Mouse (Mus musculus) forebrain, embryonic 12.5 days (tissue): ENCODE data around the gene Mob3a. TPM values are rescaled to one million over a fixed set of nuclear protein-coding genes. Genes with fewer than 3 reads are reported as not detected.

ENCODE experiments used
- ATAC-seq: fragments of 200-750 bp; cut with Nextera tagmentation; 2 replicates; pipeline ENCODE4 v1.8.0; 2017; ENCODE audit warnings: moderate TSS enrichment; ENCODE audit not compliant: low FRiP score
- H3K27ac ChIP-seq: fragments of 300-500 bp; sonication (generic); 2 replicates; pipeline ENCODE4 v1.5.1; 2016; ENCODE audit warnings: mild to moderate bottlenecking
- H3K27me3 ChIP-seq: fragments of 300-500 bp; sonication (generic); 2 replicates; pipeline ENCODE4 v1.6.1; 2016; ENCODE audit warnings: mild to moderate bottlenecking
- H3K36me3 ChIP-seq: fragments of 300-500 bp; sonication (generic); replicated peaks from 2 replicates; pipeline ENCODE4 v1.6.1; 2016; ENCODE audit warnings: mild to moderate bottlenecking
- H3K4me1 ChIP-seq: fragments of 300-500 bp; sonication (generic); 2 replicates; pipeline ENCODE4 v1.6.1; 2016
- H3K4me2 ChIP-seq: fragments of 300-500 bp; sonication (generic); 2 replicates; pipeline ENCODE4 v1.6.1; 2016; ENCODE audit warnings: mild to moderate bottlenecking, moderate library complexity
- H3K4me3 ChIP-seq: fragments of 300-500 bp; sonication (generic); replicated peaks from 2 replicates; pipeline ENCODE4 v1.5.1; 2016; ENCODE audit warnings: mild to moderate bottlenecking
- H3K9ac ChIP-seq: fragments of 300-500 bp; sonication (generic); 2 replicates; pipeline ENCODE4 v1.6.1; 2016; ENCODE audit warnings: mild to moderate bottlenecking
- H3K9me3 ChIP-seq: fragments of 300-500 bp; sonication (generic); 2 replicates; pipeline ENCODE4 v1.6.1; 2016
- WGBS: fragments of 180-500 bp; shearing (Covaris S2); methylation state at CpG from one replicate; pipeline ENCODE4 v1.1.7; 2016; 5-methylcytosine and 5-hydroxymethylcytosine counted together
- polyA plus RNA-seq: library from polyadenylated mRNA; unstranded; fragments of >200 nt; fragmentation: Nextera tagmentation; extraction: Ambion mirVana; gene quantifications from 2 replicates; pipeline ENCODE4 v1.2.1, GENCODE M21; 2016

Gene Mob3a
- polyA plus RNA-seq, 1 experiment from 2014 or later: 54.1 TPM

GRCm38 (mm10) chr10:80727369-80728127 lies 25.8 kb upstream of the Mob3a start:
- no peak overlapping the region for H3K9ac ChIP-seq
- peaks cover 98% of the 10 kb centered on the region for H3K36me3 ChIP-seq
- no peaks in the 10 kb centered on the region for H3K9me3 ChIP-seq
- H3K4me3 ChIP-seq: no peak overlapping the region
- no peaks in the 10 kb centered on the region for H3K4me1 ChIP-seq
- 88% methylated on average over 5 of the region's 5 CpGs for whole genome bisulfite sequencing
- ATAC-seq: no peak
- H3K27me3 ChIP-seq: no peaks in the 10 kb centered on the region
- no peak overlapping the region for H3K27ac ChIP-seq
- no peak overlapping the region for H3K4me2 ChIP-seq

GRCm38 (mm10) chr10:80717281-80717680 lies 15.5 kb upstream of the Mob3a start:
- Histone ChIP-seq H3K27me3 (no peaks in the 10 kb centered on the region), H3K4me1 (no peaks in the 10 kb centered on the region), H3K9ac (no peak overlapping the region), H3K36me3 (peaks cover 98% of the 10 kb centered on the region), H3K9me3 (no peaks in the 10 kb centered on the region), H3K4me2 (no peak overlapping the region), H3K4me3 (no peak overlapping the region), H3K27ac (no peak overlapping the region)
- no peak for ATAC-seq
- WGBS: 100% methylated on average over 1 of the region's 1 CpGs

GRCm38 (mm10) chr10:80710834-80711233 lies 9.1 kb upstream of the Mob3a start:
- H3K9me3 ChIP-seq: no peaks in the 10 kb centered on the region
- ATAC-seq: no peak
- WGBS: 90% methylated on average over 3 of the region's 3 CpGs
- no peak overlapping the region for H3K4me3 ChIP-seq
- peaks cover 100% of the 10 kb centered on the region for H3K36me3 ChIP-seq
- no peaks in the 10 kb centered on the region for H3K4me1 ChIP-seq
- H3K9ac ChIP-seq: no peak overlapping the region
- H3K27ac ChIP-seq: no peak overlapping the region
- no peaks in the 10 kb centered on the region for H3K27me3 ChIP-seq
- H3K4me2 ChIP-seq: no peak overlapping the region

- H3K4me1 ChIP-seq: peaks cover 26% of the 10 kb centered on the region
- H3K4me3 ChIP-seq: no peak overlapping the region
- H3K36me3 ChIP-seq: peaks cover 53% of the 10 kb centered on the region
- no peaks in the 10 kb centered on the region for H3K27me3 ChIP-seq
- H3K27ac ChIP-seq: no peak overlapping the region
- no peak overlapping the region for H3K9ac ChIP-seq
- no peak overlapping the region for H3K4me2 ChIP-seq
- no peaks in the 10 kb centered on the region for H3K9me3 ChIP-seq
- 78% methylated on average over 3 of the region's 3 CpGs for WGBS
- no peak for ATAC-seq
Measured at GRCm38 (mm10) chr10:80705479-80705878, 3.7 kb upstream of the Mob3a start.

GRCm38 (mm10) chr10:80705033-80705432 lies 3.3 kb upstream of the Mob3a start:
- H3K27ac ChIP-seq: no peak overlapping the region
- H3K4me1 ChIP-seq: peaks cover 31% of the 10 kb centered on the region
- no peak for ATAC-seq
- no peak overlapping the region for H3K9ac ChIP-seq
- no peaks in the 10 kb centered on the region for H3K9me3 ChIP-seq
- H3K4me3 ChIP-seq: no peak overlapping the region
- WGBS: 77% methylated on average over 3 of the region's 3 CpGs
- no peak overlapping the region for H3K4me2 ChIP-seq
- peaks cover 48% of the 10 kb centered on the region for H3K36me3 ChIP-seq
- H3K27me3 ChIP-seq: no peaks in the 10 kb centered on the region

GRCm38 (mm10) chr10:80704418-80704817 lies 2.6 kb upstream of the Mob3a start:
- H3K4me1 ChIP-seq: peaks cover 34% of the 10 kb centered on the region
- no peak overlapping the region for H3K9ac ChIP-seq
- H3K27ac ChIP-seq: 0 out of 2 replicates have a peak overlapping the region, but pooled peaks have one; percentile 31
- no peaks in the 10 kb centered on the region for H3K27me3 ChIP-seq
- ATAC-seq: no peak
- no peak overlapping the region for H3K4me3 ChIP-seq
- 88% methylated on average over 5 of the region's 5 CpGs for WGBS
- peaks cover 42% of the 10 kb centered on the region for H3K36me3 ChIP-seq
- no peak overlapping the region for H3K4me2 ChIP-seq
- H3K9me3 ChIP-seq: no peaks in the 10 kb centered on the region

- peaks cover 34% of the 10 kb centered on the region for H3K36me3 ChIP-seq
- H3K4me2 ChIP-seq: peak overlapping the region; percentile 85
- no peak overlapping the region for H3K9ac ChIP-seq
- no peak overlapping the region for H3K4me3 ChIP-seq
- ATAC-seq: no peak
- H3K4me1 ChIP-seq: peaks cover 34% of the 10 kb centered on the region
- H3K9me3 ChIP-seq: no peaks in the 10 kb centered on the region
- no peaks in the 10 kb centered on the region for H3K27me3 ChIP-seq
- H3K27ac ChIP-seq: 0 out of 2 replicates have a peak overlapping the region, but pooled peaks have one; percentile 81
- 89% methylated on average over 5 of the region's 5 CpGs for WGBS
Measured at GRCm38 (mm10) chr10:80703643-80704042, 1.9 kb upstream of the Mob3a start.

GRCm38 (mm10) chr10:80702536-80703390 lies 986 bp upstream of the Mob3a start:
- WGBS: 3% methylated on average over 47 of the region's 47 CpGs
- H3K27me3 ChIP-seq: no peaks in the 10 kb centered on the region

GRCm38 (mm10) chr10:80700732-80701131 lies 1.0 kb downstream of the Mob3a start:
- no peak for ATAC-seq
- peaks cover 5% of the 10 kb centered on the region for H3K36me3 ChIP-seq
- no peak overlapping the region for H3K27ac ChIP-seq
- peak overlapping the region; percentile 85 for H3K4me2 ChIP-seq
- H3K9ac ChIP-seq: peak overlapping the region; percentile 53; the same call in 1 of the 2 replicates
- H3K4me3 ChIP-seq: peak overlapping the region; percentile 62
- WGBS: 46% methylated on average over 4 of the region's 4 CpGs
- H3K4me1 ChIP-seq: peaks cover 37% of the 10 kb centered on the region
- no peaks in the 10 kb centered on the region for H3K27me3 ChIP-seq
- no peaks in the 10 kb centered on the region for H3K9me3 ChIP-seq

More at GRCm38 (mm10) chr10:80702536-80703390, 986 bp upstream of the Mob3a start:
- H3K4me2 ChIP-seq: peak overlapping the region; percentile 85
- H3K36me3 ChIP-seq: peaks cover 26% of the 10 kb centered on the region
- H3K9ac ChIP-seq: peak overlapping the region; percentile 61
- peak; percentile 86 for ATAC-seq
- peak overlapping the region; percentile 62 for H3K4me3 ChIP-seq
- H3K9me3 ChIP-seq: no peaks in the 10 kb centered on the region
- peaks cover 34% of the 10 kb centered on the region for H3K4me1 ChIP-seq
- peak overlapping the region; percentile 81 for H3K27ac ChIP-seq

- H3K4me2 ChIP-seq: 0 out of 2 replicates have a peak overlapping the region, but pooled peaks have one; percentile 85
- H3K27me3 ChIP-seq: no peaks in the 10 kb centered on the region
- H3K27ac ChIP-seq: no peak overlapping the region
- 90% methylated on average over 7 of the region's 7 CpGs for WGBS
- peaks cover 5% of the 10 kb centered on the region; the same call in 1 of the 2 replicates for H3K36me3 ChIP-seq
- no peaks in the 10 kb centered on the region for H3K9me3 ChIP-seq
- H3K9ac ChIP-seq: no peak overlapping the region
- ATAC-seq: no peak
- H3K4me3 ChIP-seq: no peak overlapping the region
- peaks cover 40% of the 10 kb centered on the region for H3K4me1 ChIP-seq
Measured at GRCm38 (mm10) chr10:80700038-80700504, 1.7 kb downstream of the Mob3a start.

- H3K9ac ChIP-seq: no peak overlapping the region
- no peak overlapping the region for H3K4me3 ChIP-seq
- H3K4me1 ChIP-seq: peaks cover 35% of the 10 kb centered on the region
- no peak for ATAC-seq
- no peak overlapping the region for H3K4me2 ChIP-seq
- H3K27me3 ChIP-seq: no peaks in the 10 kb centered on the region
- no peak overlapping the region for H3K27ac ChIP-seq
- H3K9me3 ChIP-seq: no peaks in the 10 kb centered on the region
- H3K36me3 ChIP-seq: peaks cover 18% of the 10 kb centered on the region
- 90% methylated on average over 9 of the region's 9 CpGs for WGBS
Measured at GRCm38 (mm10) chr10:80698605-80699004, 3.2 kb downstream of the Mob3a start.

GRCm38 (mm10) chr10:80697812-80698211 lies 4.0 kb downstream of the Mob3a start:
- no peak overlapping the region for H3K9ac ChIP-seq
- no peaks in the 10 kb centered on the region for H3K27me3 ChIP-seq
- H3K36me3 ChIP-seq: peaks cover 24% of the 10 kb centered on the region
- H3K4me1 ChIP-seq: peaks cover 28% of the 10 kb centered on the region
- no peak overlapping the region for H3K27ac ChIP-seq
- H3K4me2 ChIP-seq: no peak overlapping the region
- 78% methylated on average over 9 of the region's 9 CpGs for WGBS
- no peaks in the 10 kb centered on the region for H3K9me3 ChIP-seq
- H3K4me3 ChIP-seq: no peak overlapping the region
- no peak for ATAC-seq
